Mouse (Mus musculus): Measurements from ENCODE around the gene Clmp.

Gene Clmp

DNA sequence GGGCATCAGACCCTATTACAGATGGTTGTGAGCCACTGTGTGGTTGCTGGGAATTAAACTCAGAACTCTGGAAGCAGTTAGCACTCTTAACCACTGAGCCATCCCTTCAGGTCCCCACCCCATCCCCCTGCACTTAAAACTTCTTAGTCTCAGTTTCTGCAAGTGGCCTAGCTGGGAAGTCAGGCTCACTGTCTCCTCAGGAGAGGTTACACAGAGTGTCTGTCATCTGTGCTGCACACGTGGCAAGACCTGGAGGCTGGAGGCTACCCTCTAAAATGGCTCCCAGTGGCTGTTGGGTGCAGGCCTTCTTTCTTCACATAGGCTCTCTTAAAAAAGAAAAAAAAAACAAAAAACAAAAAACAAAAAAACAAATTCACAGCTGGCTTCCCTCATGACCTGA is 90.3 kb downstream of the Clmp start:
- 91% methylated on average over 1 of the region's 1 CpGs for WGBS

GRCm38 (mm10) chr9:40776459-40777248 is 90.9 kb downstream of the Clmp start:
- 81% methylated on average over 11 of the region's 11 CpGs for WGBS

DNA sequence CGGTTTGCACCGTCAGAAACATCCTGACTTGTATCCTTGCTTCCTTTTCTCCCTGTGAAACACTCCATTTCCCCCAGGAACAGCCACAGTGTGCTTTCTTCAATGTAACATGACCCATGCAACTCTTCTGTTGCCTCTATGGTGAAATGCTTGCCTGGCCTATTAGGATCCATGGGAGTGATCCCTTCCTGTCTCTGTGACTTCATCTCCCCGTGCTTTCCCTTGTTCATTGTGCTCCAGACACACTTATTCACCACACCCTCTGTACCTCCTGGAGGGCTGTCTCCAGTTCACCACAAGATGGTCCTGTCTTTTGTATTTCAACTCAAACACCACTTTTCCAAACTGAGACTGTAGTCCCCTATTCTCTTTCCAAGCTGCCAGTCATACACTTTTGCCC is 94.3 kb downstream of the Clmp start:
- WGBS = 79% methylated on average over 3 of the region's 3 CpGs

- 57% methylated on average over 11 of the region's 11 CpGs for WGBS
Measured at GRCm38 (mm10) chr9:40780892-40781725, 95.3 kb downstream of the Clmp start.

DNA sequence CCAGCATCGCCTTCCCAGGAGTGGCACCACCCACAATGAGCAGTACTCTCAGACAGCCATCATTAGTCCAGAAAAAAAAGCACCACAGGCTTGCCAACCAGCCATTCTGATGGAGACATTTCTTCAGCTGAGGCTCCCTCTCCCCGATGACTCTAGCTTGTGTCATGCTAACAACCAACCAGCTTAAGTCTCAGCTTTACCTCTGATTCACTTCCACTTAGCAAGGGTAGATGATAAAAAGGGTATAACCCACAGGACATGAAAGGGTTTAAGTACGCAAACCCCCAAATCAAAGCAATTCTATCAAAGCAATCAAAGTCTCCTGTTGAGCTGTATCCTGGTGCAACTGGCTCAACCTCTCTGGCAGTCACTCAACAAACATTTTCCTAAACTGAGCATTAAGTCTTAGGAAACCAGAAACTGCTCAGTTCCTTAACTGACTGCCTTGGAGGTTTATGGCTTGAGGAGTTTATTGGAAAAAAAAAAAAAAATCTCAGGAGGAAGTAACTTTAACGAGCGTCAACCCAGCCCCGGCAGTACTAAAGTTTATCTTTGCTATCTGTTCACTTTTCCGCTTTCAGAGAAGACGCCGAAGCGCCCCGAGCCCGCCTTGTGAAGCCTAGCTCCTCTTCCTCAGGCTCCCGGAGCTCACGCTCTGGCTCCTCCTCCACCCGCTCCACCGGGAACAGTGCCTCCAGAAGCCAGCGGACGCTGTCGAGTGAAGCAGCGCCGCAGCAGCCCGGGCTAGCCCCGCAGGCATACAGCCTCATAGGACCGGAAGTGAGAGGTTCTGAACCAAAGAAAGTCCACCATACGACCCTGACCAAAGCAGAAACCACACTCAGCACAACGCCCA is 96.2 kb downstream of the Clmp start:
- WGBS = 26% methylated on average over 26 of the region's 26 CpGs

GRCm38 (mm10) chr9:40783641-40784373 is 98.0 kb downstream of the Clmp start:
- 37% methylated on average over 13 of the region's 13 CpGs for WGBS

DNA sequence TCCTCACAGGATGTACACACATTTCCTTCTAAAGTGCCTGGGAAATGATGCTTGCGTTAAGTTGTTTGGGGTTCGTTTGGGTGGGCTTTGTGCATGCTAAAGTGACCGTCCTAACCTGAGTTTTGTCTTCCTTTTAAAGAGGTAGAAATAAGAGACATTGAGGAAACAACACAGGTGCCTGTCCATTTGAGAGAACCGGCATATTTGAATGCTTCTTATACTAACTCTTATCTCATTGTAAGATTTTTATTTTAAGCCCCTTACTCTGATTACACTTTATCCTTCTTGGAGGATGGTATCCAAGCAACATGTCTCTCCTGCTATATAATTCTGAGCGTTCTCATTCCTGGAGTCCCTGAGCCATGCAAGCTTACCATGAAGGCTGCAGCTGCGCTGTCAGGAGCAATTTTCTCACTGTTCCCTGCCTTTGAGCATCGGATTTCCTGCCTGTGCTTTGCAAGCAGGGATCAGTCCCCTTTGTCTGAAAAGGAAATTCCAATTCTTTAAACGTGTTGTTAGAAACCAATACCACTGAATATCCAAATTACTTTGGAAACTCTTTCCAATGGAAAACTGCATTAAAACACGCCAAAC is 98.7 kb downstream of the Clmp start:
- WGBS = 22% methylated on average over 9 of the region's 9 CpGs

GRCm38 (mm10) chr9:40785452-40785851 is 99.7 kb downstream of the Clmp start:
- 72% methylated on average over 6 of the region's 6 CpGs for WGBS

DNA sequence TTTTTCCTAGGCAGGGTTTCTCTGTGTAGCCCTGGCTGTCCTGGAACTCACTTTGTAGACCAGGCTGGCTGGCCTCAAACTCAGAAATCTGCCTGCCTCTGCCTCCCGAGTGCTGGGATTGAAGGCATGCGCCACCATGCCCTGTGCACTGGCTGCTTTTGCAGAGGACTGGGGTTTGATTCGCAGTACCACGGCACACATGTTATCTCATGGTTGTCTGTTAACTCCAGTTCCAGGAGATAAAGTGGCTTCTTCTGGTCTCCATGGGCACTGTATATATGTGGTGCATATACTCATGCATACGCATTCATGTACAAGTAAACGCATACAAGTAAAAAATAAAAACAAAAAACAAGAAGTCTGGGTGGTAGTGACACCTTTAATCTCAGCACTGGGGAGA is 101.1 kb downstream of the Clmp start:
- 97% methylated on average over 6 of the region's 6 CpGs for WGBS

- 64% methylated on average over 6 of the region's 6 CpGs for WGBS
Measured at GRCm38 (mm10) chr9:40791864-40792633, 106.3 kb downstream of the Clmp start.

DNA sequence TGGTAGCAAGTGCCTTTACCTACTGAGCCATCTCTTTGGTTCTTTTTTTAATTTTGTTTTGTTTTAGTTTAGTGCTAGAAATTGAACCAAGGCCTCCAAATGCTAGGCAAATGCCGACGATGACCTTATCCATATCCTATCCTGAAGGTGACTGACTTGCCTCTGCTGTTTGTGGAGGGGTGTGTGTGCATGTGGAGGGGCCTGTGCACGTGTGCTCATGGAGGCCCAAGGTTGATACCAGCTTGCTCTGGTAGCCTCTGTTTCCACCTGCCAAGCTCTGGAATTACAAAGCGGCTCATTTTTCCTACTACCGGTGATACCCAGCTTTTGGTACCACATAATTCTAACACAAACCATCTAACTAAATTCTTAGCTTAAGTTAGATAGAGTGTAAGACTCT is 107.8 kb downstream of the Clmp start:
- WGBS = 96% methylated on average over 5 of the region's 5 CpGs

GRCm38 (mm10) chr9:40794251-40794650 is 108.5 kb downstream of the Clmp start:
- WGBS = 49% methylated on average over 5 of the region's 5 CpGs

DNA sequence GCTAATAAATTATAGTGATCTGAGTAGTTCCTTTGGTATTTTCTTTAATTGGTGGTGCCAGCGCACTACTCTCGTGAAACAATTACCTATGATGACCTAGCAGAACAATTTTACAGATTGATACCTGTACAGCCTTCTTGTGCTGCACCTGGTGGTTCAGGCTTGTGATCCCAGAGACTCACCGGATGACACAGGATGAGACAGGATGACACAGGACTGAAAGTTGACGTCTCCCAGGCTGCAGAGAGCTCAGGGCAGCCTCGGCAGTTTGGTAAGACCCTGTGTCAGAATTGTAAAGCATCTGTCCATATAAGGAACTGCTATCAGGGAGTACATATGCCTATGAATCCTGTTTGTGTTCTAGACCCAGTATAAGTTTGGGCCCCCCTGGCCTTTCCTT is 109.2 kb downstream of the Clmp start:
- whole genome bisulfite sequencing = 90% methylated on average over 5 of the region's 5 CpGs

DNA sequence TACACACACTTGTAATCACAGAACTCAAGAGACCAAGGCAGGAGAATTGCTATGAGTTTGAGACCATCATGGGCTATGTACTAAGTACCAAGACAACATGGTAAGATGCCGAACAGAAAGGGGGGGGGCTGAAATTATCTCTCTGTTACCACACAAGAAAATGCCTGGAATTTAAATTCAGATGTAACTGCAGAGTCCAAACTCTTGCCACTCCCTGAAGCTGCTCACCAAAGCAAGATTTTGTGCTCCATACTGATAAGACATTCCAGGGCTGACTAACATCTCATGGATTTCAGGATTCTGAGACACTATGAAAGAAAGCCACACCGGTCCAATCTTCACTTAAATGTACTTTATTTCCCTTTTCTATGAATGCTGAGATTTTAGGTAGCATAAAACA is 109.8 kb downstream of the Clmp start:
- 92% methylated on average over 2 of the region's 2 CpGs for WGBS

DNA sequence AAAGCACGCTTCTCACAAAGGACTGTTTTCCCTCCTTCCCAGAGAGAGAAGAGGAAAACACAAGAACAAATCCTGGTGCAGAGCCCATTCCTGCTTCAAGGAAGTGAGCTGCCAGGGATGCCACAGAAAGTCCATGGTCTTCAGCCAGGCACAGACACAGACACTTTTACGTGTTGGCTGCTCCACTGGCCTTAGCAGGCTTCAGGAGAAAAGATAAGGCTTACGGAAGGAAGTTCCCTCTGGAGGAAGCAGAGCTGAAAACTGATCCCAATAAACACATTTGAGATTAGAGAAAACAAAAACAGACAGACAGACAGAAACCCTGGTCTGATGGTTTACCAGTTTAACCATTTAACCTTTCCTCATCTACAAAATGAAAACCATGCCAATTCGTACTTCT is 110.3 kb downstream of the Clmp start:
- 79% methylated on average over 4 of the region's 4 CpGs for WGBS

DNA sequence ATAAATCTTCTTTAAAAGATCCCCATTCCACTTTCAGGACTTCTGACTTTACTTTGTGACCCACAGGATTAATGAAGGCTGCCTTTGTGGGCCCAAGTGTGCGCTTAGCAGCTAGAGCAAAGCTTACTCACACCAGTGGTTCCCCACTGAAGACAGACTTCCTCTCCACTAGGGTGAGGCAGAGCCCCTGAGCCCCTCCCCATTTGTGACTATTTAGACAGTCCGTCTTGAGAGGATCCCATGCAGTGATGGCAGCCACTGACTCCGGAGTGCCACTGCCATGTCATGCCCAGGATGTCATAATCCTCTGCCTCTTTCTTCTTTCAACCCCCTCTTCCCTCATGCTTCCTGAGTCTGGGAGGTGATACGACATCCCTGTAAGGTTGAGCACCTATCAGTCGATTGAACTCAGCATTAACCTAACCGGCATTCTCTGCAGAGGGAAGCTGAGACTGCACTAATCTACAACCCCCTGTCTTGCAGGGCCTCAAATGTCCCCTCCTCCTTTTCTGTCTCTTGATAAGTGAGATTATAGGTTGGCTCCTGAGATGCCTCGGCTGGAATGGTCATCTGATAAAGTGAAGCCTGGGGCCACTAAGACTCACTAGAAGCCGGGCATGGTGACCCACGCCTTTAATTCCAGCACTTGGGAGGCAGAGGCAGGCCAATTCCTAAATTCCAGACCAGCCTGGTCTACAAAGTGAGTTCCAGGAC is 112.6 kb downstream of the Clmp start:
- 90% methylated on average over 9 of the region's 9 CpGs for WGBS

DNA sequence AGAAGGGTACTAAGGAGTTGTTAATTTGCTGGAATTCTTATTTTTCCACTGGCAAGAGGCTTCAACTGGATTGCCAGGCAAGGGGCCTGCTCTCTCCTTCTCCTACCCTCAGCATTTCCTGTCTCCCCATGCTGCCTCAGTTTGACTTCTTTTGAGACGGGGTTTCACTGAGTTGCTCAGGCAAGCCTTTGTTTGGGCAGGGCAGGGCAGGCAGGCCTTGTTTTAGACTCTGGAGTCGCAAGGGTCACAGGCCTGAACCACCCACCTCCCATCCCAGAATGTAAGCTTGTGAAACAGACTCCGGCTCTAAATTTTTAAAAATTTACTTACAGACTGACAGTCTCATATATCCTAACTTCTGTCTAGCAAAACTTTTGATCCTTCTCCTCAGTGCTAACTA is 113.3 kb downstream of the Clmp start:
- WGBS = 78% methylated on average over 3 of the region's 3 CpGs

DNA sequence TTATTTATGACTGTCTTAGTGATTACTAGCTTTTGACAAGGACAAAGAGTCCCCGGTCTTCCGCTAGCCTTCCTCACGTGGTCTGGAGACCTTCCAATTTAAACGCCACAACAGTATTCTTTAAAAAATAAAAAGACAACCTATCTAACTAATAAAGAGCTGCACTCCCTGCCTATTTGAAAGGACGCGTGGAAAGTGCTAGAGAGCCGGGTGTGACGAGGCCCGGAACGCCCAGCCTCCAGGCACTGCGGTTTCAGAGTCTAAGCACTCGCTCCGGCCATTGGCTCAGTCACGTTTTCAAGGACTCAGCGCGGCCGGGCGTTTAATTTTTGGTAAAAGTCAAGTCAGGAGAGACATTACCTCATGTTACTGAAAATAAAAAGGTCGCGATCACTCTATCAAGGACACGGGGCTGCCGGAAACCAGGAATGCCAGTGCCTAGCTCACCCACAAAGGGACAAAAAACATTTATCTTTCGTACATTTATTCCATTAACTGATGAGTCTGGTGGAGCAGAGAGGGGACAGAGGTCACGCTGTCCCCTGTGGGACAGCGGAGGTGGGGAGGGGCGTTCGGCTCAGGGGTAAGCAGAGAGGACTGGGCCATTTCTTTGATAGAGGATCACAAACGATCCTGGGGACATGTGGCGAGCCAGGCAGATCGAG is 114.2 kb downstream of the Clmp start:
- WGBS = under 1% methylated on average over 30 of the region's 30 CpGs

Data from cerebral cortex, adult 2 months (tissue).